Mouse (Mus musculus) liver, embryonic 12.5 days (tissue): ENCODE results near the gene Zfp423. TPM values are rescaled to one million over a fixed set of nuclear protein-coding genes. Genes with fewer than 3 reads are reported as not detected.

ENCODE experiments used
- ATAC-seq: fragments of 200-750 bp; cut with Nextera tagmentation; 2 replicates; pipeline ENCODE4 v1.8.0; 2017; ENCODE audit warnings: moderate number of reproducible peaks, mild to moderate bottlenecking, moderate library complexity
- H3K27ac ChIP-seq: fragments of 300-500 bp; sonication (generic); 2 replicates; pipeline ENCODE4 v1.5.1; 2016; ENCODE audit warnings: mild to moderate bottlenecking
- H3K27me3 ChIP-seq: fragments of 300-500 bp; sonication (generic); replicated peaks from 2 replicates; pipeline ENCODE4 v1.6.1; 2016; ENCODE audit warnings: mild to moderate bottlenecking, moderate library complexity
- H3K36me3 ChIP-seq: fragments of 300-500 bp; sonication (generic); 2 replicates; pipeline ENCODE4 v1.6.1; 2016; ENCODE audit warnings: mild to moderate bottlenecking, moderate library complexity
- H3K4me1 ChIP-seq: fragments of 300-500 bp; sonication (generic); 2 replicates; pipeline ENCODE4 v1.6.1; 2016
- H3K4me2 ChIP-seq: fragments of 300-500 bp; sonication (generic); 2 replicates; pipeline ENCODE4 v1.6.1; 2016; ENCODE audit warnings: mild to moderate bottlenecking, moderate library complexity
- H3K4me3 ChIP-seq: fragments of 300-500 bp; sonication (generic); 2 replicates; pipeline ENCODE4 v1.5.1; 2016; ENCODE audit warnings: mild to moderate bottlenecking, moderate library complexity
- H3K9ac ChIP-seq: fragments of 300-500 bp; sonication (generic); 2 replicates; pipeline ENCODE4 v1.6.1; 2016; ENCODE audit warnings: mild to moderate bottlenecking, moderate library complexity
- H3K9me3 ChIP-seq: fragments of 300-500 bp; sonication (generic); replicated peaks from 2 replicates; pipeline ENCODE4 v1.6.1; 2016; ENCODE audit warnings: mild to moderate bottlenecking, moderate library complexity
- WGBS: fragments of 180-500 bp; shearing (Covaris S2); methylation state at CpG from one replicate; pipeline ENCODE4 v1.1.7; 2016; ENCODE audit not compliant: insufficient replicate concordance; 5-methylcytosine and 5-hydroxymethylcytosine counted together
- polyA plus RNA-seq: library from polyadenylated mRNA; unstranded; fragments of >200 nt; fragmentation: Nextera tagmentation; extraction: Ambion mirVana; gene quantifications from 2 replicates; pipeline ENCODE4 v1.2.1, GENCODE M21; 2016

The Zfp423 gene
- polyA plus RNA-seq, 1 experiment from 2014 or later, result 2.5 TPM

- WGBS, result 56% methylated on average over 9 of the region's 9 CpGs
- H3K4me2 ChIP-seq, result no peak overlapping the region
- H3K27ac ChIP-seq, result no peak overlapping the region
- H3K9me3 ChIP-seq, result no peaks in the 10 kb centered on the region
- no peaks in the 10 kb centered on the region for H3K36me3 ChIP-seq
- peaks cover 16% of the 10 kb centered on the region for H3K4me1 ChIP-seq
- no peak overlapping the region for H3K4me3 ChIP-seq
- H3K27me3 ChIP-seq, result no peaks in the 10 kb centered on the region
- no peak for ATAC-seq
- H3K9ac ChIP-seq, result no peak overlapping the region
Measured at GRCm38 (mm10) chr8:87697127-87697526, 262.3 kb downstream of the Zfp423 start.

GRCm38 (mm10) chr8:87693741-87694140 is 265.7 kb downstream of the Zfp423 start:
- WGBS, result 45% methylated on average over 4 of the region's 4 CpGs
- H3K36me3 ChIP-seq, result no peaks in the 10 kb centered on the region
- H3K27me3 ChIP-seq, result no peaks in the 10 kb centered on the region
- H3K4me3 ChIP-seq, result no peak overlapping the region
- no peak overlapping the region for H3K4me2 ChIP-seq
- no peak overlapping the region for H3K9ac ChIP-seq
- 0 out of 2 replicates have a peak, but pooled peaks have one; percentile 31 for ATAC-seq
- no peak overlapping the region for H3K27ac ChIP-seq
- no peaks in the 10 kb centered on the region for H3K9me3 ChIP-seq
- peaks cover 23% of the 10 kb centered on the region for H3K4me1 ChIP-seq

- Histone ChIP-seq H3K27ac (no peak overlapping the region), H3K4me2 (no peak overlapping the region), H3K9ac (no peak overlapping the region), H3K36me3 (no peaks in the 10 kb centered on the region), H3K4me3 (no peak overlapping the region), H3K27me3 (no peaks in the 10 kb centered on the region), H3K9me3 (no peaks in the 10 kb centered on the region), H3K4me1 (peaks cover 23% of the 10 kb centered on the region)
- WGBS, result 44% methylated on average over 28 of the region's 28 CpGs
- no peak for ATAC-seq
Measured at GRCm38 (mm10) chr8:87690100-87691095, 269.0 kb downstream of the Zfp423 start.

GRCm38 (mm10) chr8:87689192-87689591 is 270.2 kb downstream of the Zfp423 start:
- no peak for ATAC-seq
- H3K27ac ChIP-seq, result no peak overlapping the region

GRCm38 (mm10) chr8:87688348-87688747 is 271.0 kb downstream of the Zfp423 start:
- Histone ChIP-seq H3K4me2 (no peak overlapping the region), H3K36me3 (no peaks in the 10 kb centered on the region), H3K9me3 (no peaks in the 10 kb centered on the region), H3K27me3 (no peaks in the 10 kb centered on the region), H3K4me3 (no peak overlapping the region), H3K9ac (no peak overlapping the region), H3K4me1 (peaks cover 6% of the 10 kb centered on the region), H3K27ac (no peak overlapping the region)
- no peak for ATAC-seq
- 49% methylated on average over 4 of the region's 4 CpGs for WGBS

More at GRCm38 (mm10) chr8:87689192-87689591, 270.2 kb downstream of the Zfp423 start:
- Histone ChIP-seq H3K4me1 (peaks cover 15% of the 10 kb centered on the region), H3K4me3 (no peak overlapping the region), H3K27me3 (no peaks in the 10 kb centered on the region), H3K36me3 (no peaks in the 10 kb centered on the region), H3K9ac (no peak overlapping the region), H3K9me3 (no peaks in the 10 kb centered on the region), H3K4me2 (no peak overlapping the region)
- WGBS, result 54% methylated on average over 6 of the region's 6 CpGs

- Histone ChIP-seq H3K4me1 (peaks cover 6% of the 10 kb centered on the region), H3K9me3 (no peaks in the 10 kb centered on the region), H3K36me3 (no peaks in the 10 kb centered on the region), H3K9ac (no peak overlapping the region), H3K4me2 (no peak overlapping the region), H3K4me3 (no peak overlapping the region), H3K27me3 (no peaks in the 10 kb centered on the region), H3K27ac (no peak overlapping the region)
- 58% methylated on average over 10 of the region's 10 CpGs for WGBS
- ATAC-seq, result no peak
Measured at GRCm38 (mm10) chr8:87686986-87687698, 272.3 kb downstream of the Zfp423 start.

- WGBS, result 75% methylated on average over 3 of the region's 3 CpGs
- Histone ChIP-seq H3K9ac (no peak overlapping the region), H3K4me1 (peaks cover 6% of the 10 kb centered on the region), H3K4me3 (no peak overlapping the region), H3K27me3 (no peaks in the 10 kb centered on the region), H3K9me3 (no peaks in the 10 kb centered on the region), H3K36me3 (no peaks in the 10 kb centered on the region), H3K27ac (no peak overlapping the region), H3K4me2 (no peak overlapping the region)
- ATAC-seq, result no peak
Measured at GRCm38 (mm10) chr8:87686026-87686425, 273.4 kb downstream of the Zfp423 start.

- no peaks in the 10 kb centered on the region for H3K36me3 ChIP-seq
- H3K27me3 ChIP-seq, result no peaks in the 10 kb centered on the region
- H3K4me2 ChIP-seq, result no peak overlapping the region
- WGBS, result 72% methylated on average over 8 of the region's 8 CpGs
- H3K9ac ChIP-seq, result no peak overlapping the region
- H3K9me3 ChIP-seq, result no peaks in the 10 kb centered on the region
- H3K4me1 ChIP-seq, result no peaks in the 10 kb centered on the region; the same call in 1 of the 2 replicates
- no peak overlapping the region for H3K27ac ChIP-seq
- no peak for ATAC-seq
- no peak overlapping the region for H3K4me3 ChIP-seq
Measured at GRCm38 (mm10) chr8:87685392-87685791, 274.0 kb downstream of the Zfp423 start.

GRCm38 (mm10) chr8:87682066-87682465 is 277.3 kb downstream of the Zfp423 start:
- Histone ChIP-seq H3K27me3 (no peaks in the 10 kb centered on the region), H3K9me3 (no peaks in the 10 kb centered on the region), H3K4me1 (no peaks in the 10 kb centered on the region), H3K27ac (no peak overlapping the region), H3K4me2 (no peak overlapping the region), H3K36me3 (no peaks in the 10 kb centered on the region), H3K9ac (no peak overlapping the region), H3K4me3 (no peak overlapping the region)
- ATAC-seq, result no peak
- 46% methylated on average over 3 of the region's 3 CpGs for WGBS

- Histone ChIP-seq H3K27ac (no peak overlapping the region), H3K4me2 (no peak overlapping the region), H3K36me3 (no peaks in the 10 kb centered on the region), H3K4me3 (no peak overlapping the region), H3K9ac (no peak overlapping the region), H3K9me3 (no peaks in the 10 kb centered on the region), H3K27me3 (no peaks in the 10 kb centered on the region), H3K4me1 (no peaks in the 10 kb centered on the region)
- WGBS, result 59% methylated on average over 3 of the region's 3 CpGs
- ATAC-seq, result no peak
Measured at GRCm38 (mm10) chr8:87680034-87680433, 279.4 kb downstream of the Zfp423 start.

- H3K36me3 ChIP-seq, result no peaks in the 10 kb centered on the region
- no peak overlapping the region for H3K27ac ChIP-seq
- H3K4me2 ChIP-seq, result no peak overlapping the region
- ATAC-seq, result no peak
- 67% methylated on average over 11 of the region's 11 CpGs for WGBS
- H3K4me1 ChIP-seq, result no peaks in the 10 kb centered on the region
- H3K9ac ChIP-seq, result no peak overlapping the region
- no peak overlapping the region for H3K4me3 ChIP-seq
- no peaks in the 10 kb centered on the region for H3K27me3 ChIP-seq
- H3K9me3 ChIP-seq, result no peaks in the 10 kb centered on the region
Measured at GRCm38 (mm10) chr8:87679431-87680003, 279.9 kb downstream of the Zfp423 start.

- ATAC-seq, result no peak
- Histone ChIP-seq H3K9me3 (no peaks in the 10 kb centered on the region), H3K27me3 (no peaks in the 10 kb centered on the region), H3K4me1 (no peaks in the 10 kb centered on the region), H3K4me3 (no peak overlapping the region), H3K4me2 (no peak overlapping the region), H3K36me3 (no peaks in the 10 kb centered on the region), H3K9ac (no peak overlapping the region), H3K27ac (no peak overlapping the region)
- WGBS, result 72% methylated on average over 9 of the region's 9 CpGs
Measured at GRCm38 (mm10) chr8:87675411-87675810, 284.0 kb downstream of the Zfp423 start.
